ENCODE assay signal across 8 mouse cellular contexts in the genomic region with DNA sequence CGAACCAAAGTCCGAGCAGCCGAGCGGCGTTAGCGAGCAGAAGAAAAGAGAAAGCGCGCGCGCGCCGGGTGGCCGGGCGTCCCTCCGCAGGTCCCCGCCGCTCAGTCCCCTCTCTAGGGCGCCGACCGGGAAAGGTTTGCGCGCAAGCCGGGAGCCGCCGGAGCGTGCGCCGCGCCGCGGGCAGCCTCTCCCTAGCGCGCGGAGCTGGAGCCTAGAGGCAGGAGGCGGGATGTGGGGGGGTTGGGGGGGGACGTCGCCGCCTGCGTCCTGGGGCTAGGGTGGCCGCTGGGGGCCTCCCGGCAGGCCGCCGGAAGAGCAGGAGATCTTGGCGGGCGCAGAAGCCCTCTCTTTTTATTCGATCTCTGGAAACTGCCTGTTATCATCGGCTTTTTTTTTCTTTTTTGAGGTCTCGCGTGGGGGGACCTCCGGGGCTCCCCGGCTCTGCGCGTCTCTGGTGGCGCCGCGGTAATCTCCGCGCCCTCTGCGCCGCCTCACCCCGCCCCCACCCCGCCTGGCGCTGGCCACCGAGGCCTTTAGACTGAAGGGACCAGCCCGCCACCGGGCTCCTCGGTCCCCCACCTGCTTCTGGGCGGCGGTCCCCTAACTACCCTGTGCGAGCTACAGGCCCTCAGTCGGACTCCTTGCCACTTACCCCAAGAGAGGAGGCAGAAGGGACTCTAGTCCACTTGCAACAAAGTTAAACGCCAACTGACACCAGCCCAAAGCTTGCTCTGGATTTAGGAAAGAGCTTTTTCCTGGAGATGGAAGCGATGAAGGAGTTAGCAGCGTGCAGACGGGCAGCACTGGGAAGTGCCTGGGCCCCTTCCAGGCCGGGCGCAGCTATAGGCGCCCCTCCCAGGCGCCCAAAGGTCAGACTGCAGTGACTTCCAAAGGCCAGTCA. TPM values are rescaled to one million over a fixed set of nuclear protein-coding genes. Genes with fewer than 3 reads are reported as not detected.
DNase-seq lines count a peak whose midpoint lies in the region; ATAC-seq and TF ChIP-seq lines count a peak whose summit lies in the region.

A gene (minus strand): TSS at position 776 of the 901 bp plus-strand sequence.

- H3K9me3 ChIP-seq in embryonic facial prominence, embryonic 10.5 days: no peaks in the 10 kb centered on the region
- H3K9me3 ChIP-seq in heart, embryonic 14.5 days (ENCODE audit: control insufficient read depth, low read length): no peaks in the 10 kb centered on the region
- H3K9me3 ChIP-seq in stomach, embryonic 15.5 days: no peaks in the 10 kb centered on the region

- DNase-seq in testis, postnatal 14 days (ENCODE audit: low spot score): no peak
- peak; percentile 83 for DNase-seq in embryonic facial prominence, embryonic 10.5 days (ENCODE audit: low spot score)
- DNase-seq in layer of hippocampus, postnatal 10 days (ENCODE audit: low spot score in 2 of 2): peak; percentile 58 to 69
- DNase-seq in mesoderm, embryonic 11.5 days (ENCODE audit: low read depth, low spot score): peak; percentile 58
- DNase-seq in B cell, adult 2 months: no peak

- peak within 1 kb of the TSS; percentile 94 for H3K4me2 ChIP-seq in heart, embryonic 14.5 days (ENCODE audit: low read length)
- H3K4me2 ChIP-seq in stomach, embryonic 15.5 days: peak within 1 kb of the TSS; percentile 86

- H3K9ac ChIP-seq in heart, embryonic 14.5 days (ENCODE audit: low read length): peak within 1 kb of the TSS; percentile 67
- peak within 1 kb of the TSS; percentile 25; the same call in 1 of the 2 replicates for H3K9ac ChIP-seq in stomach, embryonic 15.5 days

- TF ChIP-seq POLR2A in testis, adult 2 months (IDR thresholded peaks at IDR 0.05; ENCODE audit: control insufficient read depth, low read depth, low read length): no peak

- no peak within 1 kb of the TSS for H3K27ac ChIP-seq in testis, adult 2 months (ENCODE audit: control insufficient read depth, insufficient read depth, low read depth, low read length)
- peak within 1 kb of the TSS; percentile 95 for H3K27ac ChIP-seq in embryonic facial prominence, embryonic 10.5 days (replicated peaks)
- peak within 1 kb of the TSS; percentile 9 to 37; a peak in 2 of 4 replicates for H3K27ac ChIP-seq in heart, embryonic 14.5 days (replicated peaks in 1 of 2; ENCODE audit: control insufficient read depth in 1 of 2, insufficient read depth in 1 of 2, low read depth in 2 of 2, low read length in 2 of 2)
- no peak within 1 kb of the TSS for H3K27ac ChIP-seq in stomach, embryonic 15.5 days

- 0 out of 2 replicates have a peak, but pooled peaks cover 2% of the 10 kb centered on the region for H3K27me3 ChIP-seq in testis, adult 2 months (ENCODE audit: control insufficient read depth, insufficient read depth, low read length)
- peaks cover 32% of the 10 kb centered on the region for H3K27me3 ChIP-seq in embryonic facial prominence, embryonic 10.5 days (replicated peaks; ENCODE audit: low read depth, poor library complexity, severe bottlenecking)
- H3K27me3 ChIP-seq in heart, embryonic 14.5 days (ENCODE audit: control insufficient read depth, insufficient read depth, low read length): peaks cover 30% of the 10 kb centered on the region
- H3K27me3 ChIP-seq in stomach, embryonic 15.5 days (replicated peaks): peaks cover 26% of the 10 kb centered on the region

- peaks cover 7% of the 10 kb centered on the region; the same call in 1 of the 2 replicates for H3K4me1 ChIP-seq in testis, adult 2 months (ENCODE audit: control insufficient read depth, insufficient read depth, low read length)
- peaks cover 40% of the 10 kb centered on the region for H3K4me1 ChIP-seq in embryonic facial prominence, embryonic 10.5 days
- peaks cover 2 to 11% of the 10 kb centered on the region in 2 experiments for H3K4me1 ChIP-seq in heart, embryonic 14.5 days (ENCODE audit: control insufficient read depth in 2 of 2, insufficient read depth in 2 of 2, low read length in 2 of 2)
- peaks cover 19% of the 10 kb centered on the region for H3K4me1 ChIP-seq in stomach, embryonic 15.5 days

- no peak for TF ChIP-seq CTCF in testis, adult 2 months (IDR thresholded peaks at IDR 0.05; ENCODE audit: control insufficient read depth, insufficient read depth, insufficient replicate concordance, low read depth, low read length)

- no peaks in the 10 kb centered on the region for H3K36me3 ChIP-seq in testis, adult 2 months (ENCODE audit: control insufficient read depth, insufficient read depth, low read length)
- H3K36me3 ChIP-seq in embryonic facial prominence, embryonic 10.5 days (replicated peaks): no peaks in the 10 kb centered on the region
- no peaks in the 10 kb centered on the region for H3K36me3 ChIP-seq in heart, embryonic 14.5 days (ENCODE audit: control insufficient read depth, insufficient read depth, low read length)
- H3K36me3 ChIP-seq in stomach, embryonic 15.5 days: no peaks in the 10 kb centered on the region

- WGBS in embryonic facial prominence, embryonic 10.5 days: under 1% methylated on average over 74 of the region's 79 CpGs
- WGBS in heart, embryonic 14.5 days: 2% methylated on average over 56 of the region's 79 CpGs
- 5% methylated on average over 59 of the region's 79 CpGs for WGBS in stomach, embryonic 15.5 days

- H3K4me3 ChIP-seq in testis, adult 2 months (ENCODE audit: control insufficient read depth, low read depth, low read length): peak within 1 kb of the TSS; percentile 17
- peak within 1 kb of the TSS; percentile 80 for H3K4me3 ChIP-seq in embryonic facial prominence, embryonic 10.5 days
- peak within 1 kb of the TSS; percentile 65 to 67 for H3K4me3 ChIP-seq in heart, embryonic 14.5 days (ENCODE audit: control insufficient read depth in 1 of 2, insufficient read depth in 1 of 2, low read depth in 1 of 2, low read length in 2 of 2)
- H3K4me3 ChIP-seq in stomach, embryonic 15.5 days (replicated peaks): peak within 1 kb of the TSS; percentile 59

- ATAC-seq in heart, embryonic 14.5 days (ENCODE audit: insufficient number of reproducible peaks, insufficient read depth, low FRiP score, low read depth): peak; percentile 82
- ATAC-seq in stomach, embryonic 15.5 days (ENCODE audit: insufficient read depth, low FRiP score, low read depth): peak; percentile 76

RNA-seq across cellular contexts. Expression of the gene that starts here (rescaled TPM):
- polyA plus RNA-seq in testis, adult 2 months (2012; rRNA removed): 51.8 and 59.6 TPM in 2 replicates
- polyA plus RNA-seq in embryonic facial prominence, embryonic 10.5 days (2016; fragmentation: Nextera tagmentation; extraction: Ambion mirVana): 6.7 and 7.3 TPM in 2 replicates
- 0.71 and 0.96 TPM in 2 replicates for polyA plus RNA-seq in heart, embryonic 14.5 days (2014; fragmentation: Nextera tagmentation; extraction: Ambion mirVana)
- total RNA-seq in layer of hippocampus, postnatal 10 days (2021): 1 to 10 TPM; 4.9 to 5.1 TPM
- polyA plus RNA-seq in stomach, embryonic 15.5 days (2015; fragmentation: Nextera tagmentation; extraction: Ambion mirVana): 0.92 and 1.4 TPM in 2 replicates

Comparison
In these comparisons a context has a peak if more than half of its experiments do, and no peak if none do; other contexts are left out.
1. Peak in ATAC-seq, H3K4me3 ChIP-seq, H3K27ac ChIP-seq, H3K9ac ChIP-seq and H3K4me2 ChIP-seq in heart, embryonic 14.5 days; RNA of the gene not detected or under 1 TPM.
2. H3K4me3 ChIP-seq: peak in every context shown above with its lines; median percentile 80 in embryonic facial prominence, embryonic 10.5 days; 66 in heart, embryonic 14.5 days; 59 in stomach, embryonic 15.5 days; 17 in testis, adult 2 months.
3. DNase-seq: peak in embryonic facial prominence, embryonic 10.5 days (single experiment), layer of hippocampus, postnatal 10 days (2 of 2) and mesoderm, embryonic 11.5 days (single experiment); none in testis, postnatal 14 days (single experiment) and B cell, adult 2 months (0 of 2).